Mouse (Mus musculus) liver, adult 2 months (tissue): ENCODE results near the gene Ctc1.

Source experiments
- CTCF ChIP-seq: fragments of 200-500 bp; IDR thresholded peaks from 2 replicates; pipeline ENCODE4 v1.5.1; 2011; ENCODE audit warnings: low read depth, low read length, control low read depth
- POLR2A ChIP-seq: fragments of 200-500 bp; IDR thresholded peaks from 2 replicates; pipeline ENCODE4 v1.6.1; 2011; ENCODE audit warnings: low read length, control low read depth; ENCODE audit not compliant: insufficient read depth; ENCODE audit errors: extremely low read depth

DNA sequence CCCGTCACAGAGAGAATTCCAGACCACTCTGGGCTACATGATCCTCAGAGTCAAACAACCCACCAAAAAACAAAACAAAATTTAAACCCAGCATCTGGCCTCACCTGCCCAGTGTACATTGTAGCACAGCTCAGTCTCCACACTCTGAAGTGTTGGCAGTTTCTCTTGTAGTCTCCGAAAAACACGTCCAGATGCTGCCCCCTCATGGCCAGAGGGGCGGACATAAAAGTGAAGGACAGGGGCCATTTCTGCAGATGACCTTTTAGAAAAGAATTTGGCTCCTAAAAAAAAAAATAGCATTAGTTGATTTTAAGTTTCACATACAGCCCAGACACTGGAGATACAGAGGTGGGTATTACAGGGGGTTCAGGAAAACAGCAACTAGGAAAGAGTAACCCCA is 12.1 kb upstream of the Ctc1 start:
- TF ChIP-seq POLR2A (no peak), CTCF (no peak)
